Mouse (Mus musculus) adrenal gland, postnatal 4 days (tissue): ENCODE results near the gene Col19a1. TPM values are rescaled to one million over a fixed set of nuclear protein-coding genes. Genes with fewer than 3 reads are reported as not detected.

ENCODE experiments used
- DNase-seq, 2 experiments: peaks; one replicate each; pipeline ENCODE4 v3.0.0; 2021 to 2022; ENCODE audit warnings: low spot score in 2 of 2, mixed read lengths in 2 of 2
- total RNA-seq, 2 experiments: library from RNA; stranded (reverse); gene quantifications; 2 replicates each; pipeline ENCODE4 v1.2.3; 2021

Gene Col19a1
- total RNA-seq, 2 experiments from 2014 or later, result 0.34 to 0.53 TPM

DNA sequence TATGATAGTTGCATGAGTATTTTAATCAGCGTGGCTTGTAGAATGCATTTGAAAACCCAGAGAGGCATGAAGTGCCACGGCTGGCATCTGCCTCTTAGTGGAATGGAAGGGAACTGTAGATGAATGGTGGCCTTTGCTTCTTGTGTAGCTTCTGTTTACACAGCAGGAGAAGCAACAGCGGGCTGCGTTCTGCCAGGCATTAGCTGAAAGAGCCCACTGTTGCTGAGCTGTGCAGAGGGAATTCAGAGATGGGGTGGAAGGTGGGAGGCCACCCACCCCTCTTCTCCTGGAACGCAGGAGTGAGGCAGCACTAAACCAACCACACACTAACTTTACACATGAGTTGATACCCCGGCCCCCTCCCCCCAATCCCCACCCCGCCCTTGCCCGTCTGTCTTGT is 356.8 kb downstream of the Col19a1 start:
- DNase-seq, result no peak

DNA sequence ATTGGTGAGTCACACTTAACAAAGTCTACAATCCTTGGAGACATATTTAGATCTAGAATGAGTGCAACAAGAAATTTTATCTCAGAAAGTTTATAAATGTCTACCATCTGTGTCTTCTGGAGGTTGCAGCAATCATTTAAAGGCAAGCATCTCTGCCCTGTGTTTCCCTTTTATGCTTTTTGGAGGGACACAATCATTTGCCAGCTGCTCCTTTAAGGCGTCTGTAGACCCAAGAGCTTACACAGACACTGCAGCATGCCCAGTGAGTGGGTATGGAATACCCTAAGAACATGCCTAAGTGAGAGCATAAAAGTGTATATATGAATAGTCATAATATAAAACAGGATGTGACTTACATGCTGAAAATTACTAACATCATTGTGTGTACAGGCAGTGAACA is 357.7 kb downstream of the Col19a1 start:
- no peak for DNase-seq

DNA sequence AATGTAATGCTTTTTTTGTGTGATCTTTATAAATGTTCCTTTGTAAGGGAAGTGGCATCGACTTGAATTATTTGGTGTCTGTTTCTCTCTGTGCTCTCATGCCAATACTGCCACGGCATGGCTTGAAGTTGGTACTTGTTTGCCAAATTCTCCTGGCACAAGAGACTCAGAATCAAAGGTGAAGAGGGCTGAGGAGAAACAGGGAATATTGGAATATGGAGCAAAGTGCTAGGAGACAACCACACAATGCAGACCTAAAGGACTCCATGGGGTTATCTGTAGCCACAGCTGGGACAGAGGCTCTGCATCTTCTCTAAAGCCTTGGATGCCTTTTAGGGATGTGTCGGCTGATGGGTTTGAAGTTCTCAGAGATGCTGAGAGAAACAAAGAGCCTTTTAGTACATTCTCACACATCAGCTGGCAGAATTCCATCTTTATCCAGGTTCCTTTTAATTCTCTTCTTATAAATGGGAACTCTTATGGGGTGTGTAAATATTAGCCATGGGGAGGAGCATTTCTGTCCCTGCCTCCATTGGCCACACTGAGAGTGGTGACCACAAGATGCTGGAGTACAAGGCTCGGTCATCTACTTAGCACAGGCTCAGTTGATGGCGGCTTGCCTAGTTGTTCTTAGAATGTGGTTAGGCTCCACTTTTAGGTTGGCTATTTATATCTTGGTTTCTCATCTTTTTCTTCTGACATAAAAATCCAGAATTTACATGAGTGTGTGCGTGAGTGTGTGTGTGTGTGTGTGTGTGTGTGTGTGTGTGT is 360.1 kb downstream of the Col19a1 start:
- DNase-seq, result no peak

DNA sequence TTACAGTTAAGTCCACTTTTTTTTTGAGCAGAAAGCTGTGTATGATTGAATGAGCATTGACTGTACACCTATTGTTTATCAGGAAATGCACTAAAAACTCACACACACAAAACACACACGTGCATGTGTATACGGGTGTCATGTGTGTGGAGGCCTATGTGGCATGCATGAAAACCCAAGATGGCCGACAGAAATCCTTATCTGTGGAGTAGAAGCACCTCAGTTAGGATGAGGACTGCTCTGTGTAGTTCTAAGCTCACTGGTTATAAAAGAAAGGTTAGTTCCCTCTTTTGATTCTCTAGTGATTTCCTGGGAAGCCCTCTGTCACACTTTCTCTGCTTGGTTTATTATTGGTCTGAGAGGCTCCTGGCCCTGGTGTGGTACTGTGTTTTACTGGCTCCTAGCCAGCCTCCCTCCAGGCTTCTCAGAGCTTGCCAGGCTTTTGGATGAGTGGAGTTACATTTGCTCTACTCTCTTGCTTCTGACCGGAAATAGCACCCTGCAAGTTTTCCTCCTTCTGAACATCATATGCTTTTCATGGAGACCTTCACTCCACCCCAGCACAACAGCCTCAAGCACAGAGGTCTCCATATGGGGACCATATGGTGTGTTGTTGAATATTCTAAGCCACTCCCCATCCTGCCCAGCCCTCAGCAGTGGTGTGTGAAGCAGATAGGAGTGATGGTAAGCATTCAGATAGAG is 361.3 kb downstream of the Col19a1 start:
- no peak for DNase-seq

DNA sequence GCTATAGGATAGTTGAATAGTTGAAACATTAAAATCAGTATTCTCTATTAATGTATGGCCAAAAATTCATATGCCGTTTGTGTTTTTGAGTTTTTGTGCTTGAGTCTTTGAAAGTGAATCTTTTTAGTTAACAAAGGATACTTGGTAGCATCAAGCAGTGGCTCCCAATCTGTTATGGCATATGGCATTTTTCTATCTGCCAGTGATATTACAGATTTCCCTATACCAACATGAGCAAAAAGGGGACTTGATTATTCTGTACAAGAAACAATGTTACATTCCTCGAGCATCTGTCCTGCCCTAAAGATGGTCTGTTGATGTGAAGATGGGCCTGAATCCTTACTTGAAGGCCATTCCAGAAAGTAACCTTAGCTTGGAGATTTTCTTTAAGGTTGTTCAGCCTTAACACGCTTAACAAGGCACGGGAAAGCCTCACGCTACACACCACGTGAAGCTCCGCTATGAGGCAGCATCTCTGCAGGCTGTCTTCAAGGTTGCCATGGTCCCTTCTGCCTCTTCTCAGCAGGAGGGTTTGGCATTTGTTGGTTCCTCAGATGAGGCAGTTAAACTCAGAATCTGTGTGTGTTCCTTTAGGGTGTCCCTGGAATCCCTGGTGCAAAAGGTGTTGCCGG is 364.2 kb downstream of the Col19a1 start:
- no peak for DNase-seq

DNA sequence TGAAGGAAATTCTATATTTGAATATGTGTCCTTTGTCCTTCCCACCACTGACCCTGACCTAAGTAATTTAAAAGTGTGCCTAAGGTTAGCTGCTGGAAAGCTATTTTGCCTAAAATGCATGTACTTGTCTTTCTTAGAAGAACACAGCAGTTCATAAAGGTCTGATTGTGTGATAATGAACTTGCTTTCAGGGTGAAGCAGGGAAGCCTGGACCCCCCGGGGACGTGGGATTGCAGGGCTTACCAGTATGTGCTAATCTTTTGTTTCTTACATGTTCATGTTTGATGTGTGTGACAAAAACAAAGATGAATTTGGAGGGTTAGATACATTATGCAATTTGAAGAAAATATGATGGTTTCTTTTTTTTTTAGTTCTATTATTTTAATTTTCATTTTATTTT is 365.0 kb downstream of the Col19a1 start:
- no peak for DNase-seq

DNA sequence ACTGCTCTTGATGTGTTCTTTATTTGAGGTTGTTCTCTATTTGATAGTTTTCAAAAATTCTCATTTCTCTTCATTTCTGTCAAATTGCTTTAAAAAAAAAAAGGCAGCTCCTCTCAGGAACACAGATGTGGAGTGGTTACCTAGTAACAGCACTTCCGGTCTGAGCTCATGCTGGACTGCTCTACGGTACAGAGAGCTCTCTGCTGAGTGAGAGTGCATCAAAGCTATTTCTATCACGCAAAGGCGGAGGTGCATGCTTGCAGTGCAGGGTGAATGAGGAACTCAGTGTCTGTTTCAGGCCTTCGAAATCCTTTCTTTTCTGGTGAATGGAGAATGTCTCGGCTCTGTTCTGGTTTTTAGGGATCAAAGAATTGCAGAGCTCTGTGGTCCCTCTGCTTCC is 368.2 kb downstream of the Col19a1 start:
- DNase-seq, result no peak

Other genes starting within 250 kb of the Col19a1 start
- gene Lmbrd1, start 91.2 kb upstream of the Col19a1 start, total RNA-seq, result 10 to 100 TPM; 49.2 to 50.1 TPM